Mouse (Mus musculus): ENCODE results near the gene Cdh8. TPM values are rescaled to one million over a fixed set of nuclear protein-coding genes. Genes with fewer than 3 reads are reported as not detected.

Gene Cdh8
- 12.7 and 15.8 TPM in 2 replicates for polyA plus RNA-seq (2016; fragmentation: Nextera tagmentation; extraction: Ambion mirVana)

DNA sequence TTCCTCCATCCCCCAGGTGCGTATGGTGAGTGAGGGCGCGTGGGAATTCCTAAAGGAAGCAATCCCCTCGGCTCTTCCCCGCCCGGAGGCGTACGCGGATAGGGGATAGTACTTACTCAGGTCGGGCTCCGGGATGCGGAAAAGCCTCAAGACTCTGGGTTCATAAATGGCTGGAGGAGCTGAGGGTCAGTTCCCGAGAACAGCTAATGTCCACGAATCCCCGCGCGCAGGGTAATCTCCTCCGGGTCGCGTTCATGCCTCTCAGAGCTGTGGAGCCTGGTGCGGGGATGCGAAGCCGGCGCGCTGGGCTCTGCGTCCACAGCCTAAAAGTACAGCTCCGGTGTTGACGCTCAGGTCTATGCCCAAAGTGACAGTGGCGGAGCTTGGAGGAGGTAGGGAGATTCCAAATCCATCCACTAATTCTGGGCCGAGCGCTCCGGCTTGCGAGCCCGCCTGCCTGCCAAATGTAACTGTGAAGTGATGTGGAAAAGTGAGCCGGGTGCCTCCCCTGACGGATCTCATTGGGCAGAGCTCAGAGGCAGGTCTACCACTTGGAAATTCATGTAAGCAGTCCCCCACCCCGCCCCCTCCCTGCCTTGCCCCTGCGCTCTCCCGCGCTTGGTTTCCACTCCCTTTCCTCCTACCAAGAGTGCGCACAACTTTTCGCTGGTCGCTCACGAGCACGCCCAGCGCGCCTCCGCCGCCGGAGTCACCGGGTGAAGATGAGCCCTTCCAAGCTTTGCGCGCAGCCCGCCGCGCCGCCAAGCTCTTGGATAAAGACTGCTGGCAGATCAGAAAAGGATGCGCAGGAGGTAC is at the start of gene Cdh8:
Gene Cdh8, minus strand, starts transcription at position 506 of the 816 bp plus-strand sequence.
- Histone ChIP-seq H3K4me1 (peaks cover 17% of the 10 kb centered on the region), H3K27ac (peak within 1 kb of the TSS; percentile 44; the same call in 1 of the 2 replicates), H3K9me3 (replicated peaks) (no peaks in the 10 kb centered on the region), H3K4me2 (replicated peaks) (peak within 1 kb of the TSS; percentile 95), H3K4me3 (peak within 1 kb of the TSS; percentile 49), H3K27me3 (peaks cover 26% of the 10 kb centered on the region), H3K9ac (peak within 1 kb of the TSS; percentile 64), H3K36me3 (no peaks in the 10 kb centered on the region)
- peak; percentile 75 for ATAC-seq (ENCODE audit: low FRiP score)
- under 1% methylated on average over 58 of the region's 58 CpGs for WGBS

- H3K27ac ChIP-seq, result no peak overlapping the region
Observed at GRCm38 (mm10) chr8:99446506-99446905, 30.2 kb upstream of the Cdh8 start.

GRCm38 (mm10) chr8:99425901-99426300 is 9.6 kb upstream of the Cdh8 start:
- H3K4me3 ChIP-seq, result no peak overlapping the region
- H3K4me2 ChIP-seq (replicated peaks), result no peak overlapping the region
- WGBS, result 87% methylated on average over 4 of the region's 4 CpGs
- H3K27ac ChIP-seq, result no peak overlapping the region
- H3K36me3 ChIP-seq, result no peaks in the 10 kb centered on the region
- no peaks in the 10 kb centered on the region for H3K9me3 ChIP-seq (replicated peaks)
- H3K9ac ChIP-seq, result no peak overlapping the region
- no peaks in the 10 kb centered on the region for H3K4me1 ChIP-seq
- ATAC-seq (ENCODE audit: low FRiP score), result no peak
- H3K27me3 ChIP-seq, result no peaks in the 10 kb centered on the region

More at GRCm38 (mm10) chr8:99446506-99446905, 30.2 kb upstream of the Cdh8 start:
- H3K27me3 ChIP-seq, result no peaks in the 10 kb centered on the region
- ATAC-seq (ENCODE audit: low FRiP score), result no peak
- 92% methylated on average over 1 of the region's 1 CpGs for WGBS
- H3K9ac ChIP-seq, result no peak overlapping the region
- no peaks in the 10 kb centered on the region for H3K36me3 ChIP-seq
- no peak overlapping the region for H3K4me3 ChIP-seq
- H3K4me1 ChIP-seq, result no peaks in the 10 kb centered on the region
- no peak overlapping the region for H3K4me2 ChIP-seq (replicated peaks)
- H3K9me3 ChIP-seq (replicated peaks), result no peaks in the 10 kb centered on the region

GRCm38 (mm10) chr8:99421516-99421915 is 5.2 kb upstream of the Cdh8 start:
- Histone ChIP-seq H3K4me3 (no peak overlapping the region), H3K27ac (no peak overlapping the region), H3K4me2 (replicated peaks) (peak overlapping the region; percentile 37), H3K4me1 (peaks cover 8% of the 10 kb centered on the region), H3K36me3 (no peaks in the 10 kb centered on the region), H3K27me3 (peaks cover 4% of the 10 kb centered on the region; the same call in 1 of the 2 replicates), H3K9me3 (replicated peaks) (no peaks in the 10 kb centered on the region), H3K9ac (no peak overlapping the region)
- ATAC-seq (ENCODE audit: low FRiP score), result no peak
- WGBS, result 18% methylated on average over 7 of the region's 7 CpGs

DNA sequence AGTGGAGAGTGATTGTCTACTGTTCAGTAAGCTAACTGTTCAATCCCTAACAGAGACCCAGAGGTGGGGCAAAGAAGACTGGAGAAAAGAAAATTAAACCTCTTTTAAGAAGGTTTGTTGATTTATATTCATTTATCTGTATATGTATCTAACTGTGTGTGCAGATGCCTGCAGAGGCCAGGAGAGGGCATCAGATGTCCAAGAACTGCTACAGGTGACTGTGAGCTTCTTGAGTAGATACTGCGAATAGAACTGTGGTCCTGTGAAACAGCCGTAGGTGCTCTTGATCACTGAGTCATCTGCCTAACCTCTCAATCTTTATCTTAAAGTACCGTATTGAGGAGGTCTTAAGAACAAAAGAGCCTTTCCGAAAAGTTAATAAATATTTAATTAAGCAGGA is 3.5 kb upstream of the Cdh8 start:
- 88% methylated on average over 4 of the region's 4 CpGs for WGBS
- no peak for ATAC-seq (ENCODE audit: low FRiP score)
- H3K27me3 ChIP-seq, result peaks cover 18% of the 10 kb centered on the region
- no peaks in the 10 kb centered on the region for H3K36me3 ChIP-seq
- no peak overlapping the region for H3K9ac ChIP-seq
- no peak overlapping the region for H3K4me3 ChIP-seq
- no peaks in the 10 kb centered on the region for H3K9me3 ChIP-seq (replicated peaks)
- H3K4me2 ChIP-seq (replicated peaks), result no peak overlapping the region
- H3K4me1 ChIP-seq, result peaks cover 15% of the 10 kb centered on the region
- H3K27ac ChIP-seq, result no peak overlapping the region

- Histone ChIP-seq H3K27ac (no peak overlapping the region), H3K4me1 (peaks cover 17% of the 10 kb centered on the region), H3K36me3 (no peaks in the 10 kb centered on the region), H3K9me3 (replicated peaks) (no peaks in the 10 kb centered on the region), H3K4me3 (peak overlapping the region; percentile 49), H3K27me3 (peaks cover 22% of the 10 kb centered on the region), H3K9ac (no peak overlapping the region), H3K4me2 (replicated peaks) (peak overlapping the region; percentile 95)
- peak; percentile 38; the same call in 1 of the 2 replicates for ATAC-seq (ENCODE audit: low FRiP score)
- 36% methylated on average over 7 of the region's 7 CpGs for WGBS
Observed at GRCm38 (mm10) chr8:99417456-99417855, 1.2 kb upstream of the Cdh8 start.

DNA sequence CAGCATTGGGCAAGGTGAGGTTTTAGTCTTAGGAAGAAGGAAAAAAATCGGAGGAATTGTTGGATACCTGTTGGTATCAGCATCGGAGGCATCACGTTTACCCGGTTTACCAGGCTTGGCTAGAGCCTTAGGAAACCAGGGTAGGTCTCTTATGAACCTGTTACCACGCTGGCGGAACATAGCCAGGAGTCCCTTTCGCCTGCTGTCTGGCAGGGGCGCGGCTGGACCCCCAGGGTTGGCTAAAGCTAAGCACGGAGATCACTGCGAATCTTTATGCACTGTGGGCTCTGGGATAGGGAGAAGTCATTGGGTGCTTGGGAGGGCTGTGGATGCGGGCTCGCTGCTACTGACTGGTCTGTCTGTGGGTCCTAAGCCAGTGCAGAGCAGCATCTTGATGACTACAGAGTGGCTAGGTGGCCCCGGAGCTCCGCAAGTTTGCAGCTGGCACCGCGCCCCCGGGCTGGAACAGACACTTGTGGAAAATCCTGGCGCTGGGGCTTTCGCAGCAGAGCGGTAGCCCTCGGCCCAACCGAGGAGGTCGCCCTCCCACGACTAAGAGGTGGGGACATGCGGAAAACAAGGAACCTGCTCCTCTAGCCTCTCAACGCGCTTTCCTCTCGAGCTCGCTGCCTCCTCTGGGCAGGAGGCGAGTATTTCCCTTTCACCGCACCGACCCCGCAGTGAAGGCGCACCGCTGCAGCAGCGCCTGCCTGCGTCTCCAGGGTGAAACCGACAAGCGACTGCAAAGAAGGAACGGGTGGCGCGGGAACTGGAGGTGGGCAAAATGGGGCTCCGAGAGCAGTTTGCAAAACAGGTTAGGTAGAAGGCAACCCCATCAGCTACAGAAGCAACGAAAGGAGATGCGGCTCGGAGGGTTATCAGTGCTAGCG is 950 bp downstream of the Cdh8 start:
- under 1% methylated on average over 48 of the region's 48 CpGs for WGBS
- Histone ChIP-seq H3K4me1 (peaks cover 17% of the 10 kb centered on the region), H3K27me3 (peaks cover 26% of the 10 kb centered on the region), H3K27ac (peak overlapping the region; percentile 24; the same call in 1 of the 2 replicates), H3K36me3 (no peaks in the 10 kb centered on the region), H3K9ac (peak overlapping the region; percentile 64), H3K4me3 (peak overlapping the region; percentile 49), H3K4me2 (replicated peaks) (peak overlapping the region; percentile 95), H3K9me3 (replicated peaks) (no peaks in the 10 kb centered on the region)
- peak; percentile 51 for ATAC-seq (ENCODE audit: low FRiP score)

DNA sequence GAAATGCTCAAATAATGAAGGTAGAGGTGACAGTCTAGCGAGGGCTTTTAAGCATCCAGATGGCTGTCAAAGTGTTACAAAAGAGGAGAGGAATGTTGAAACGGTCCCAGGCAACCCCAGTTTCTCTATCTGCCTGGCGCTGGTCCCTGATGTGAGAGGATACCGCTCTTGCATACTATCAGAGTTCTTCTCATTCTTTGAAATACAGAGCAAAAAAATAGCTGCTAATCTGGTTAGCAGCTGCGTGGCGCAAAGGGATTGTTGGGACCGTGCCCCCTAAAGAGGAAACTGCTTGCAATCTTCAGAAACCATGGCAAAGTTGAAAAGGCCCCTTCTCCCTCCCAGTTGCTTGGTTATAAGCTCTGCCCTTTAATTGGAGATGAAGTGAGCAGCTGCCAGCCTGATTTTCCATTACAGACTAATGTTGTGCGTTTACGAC is 1.8 kb downstream of the Cdh8 start:
- H3K27ac ChIP-seq, result no peak overlapping the region
- WGBS, result 4% methylated on average over 9 of the region's 9 CpGs
- ATAC-seq (ENCODE audit: low FRiP score), result peak; percentile 15

DNA sequence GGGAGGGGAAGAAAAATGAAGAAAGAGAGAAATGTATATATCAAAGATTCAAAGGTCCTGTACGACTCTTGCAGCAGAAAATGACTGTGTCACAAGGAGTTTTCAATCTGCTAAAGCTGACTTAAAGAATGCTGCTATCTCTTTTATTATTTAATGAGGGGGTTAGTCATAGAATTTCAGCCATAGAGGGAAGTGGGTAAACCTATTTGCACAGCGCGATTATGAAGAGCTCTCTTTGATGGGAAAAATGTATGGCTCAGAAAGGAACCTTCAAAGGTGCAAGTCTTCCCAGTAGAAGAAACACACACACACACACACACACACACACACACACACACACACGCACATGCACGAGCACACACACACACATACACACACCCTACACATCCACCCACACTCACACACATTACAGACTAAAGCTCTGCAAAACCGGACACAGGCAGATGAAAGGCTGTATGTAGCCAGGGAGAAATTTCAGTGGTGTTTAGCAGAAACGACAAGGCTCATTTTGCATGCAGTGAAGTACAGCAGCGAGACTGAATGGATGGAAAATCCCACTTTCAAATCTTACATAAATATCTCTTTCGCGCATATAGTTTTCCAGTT is 2.3 kb downstream of the Cdh8 start:
- Histone ChIP-seq H3K4me3 (peak overlapping the region; percentile 49), H3K9me3 (replicated peaks) (no peaks in the 10 kb centered on the region), H3K36me3 (no peaks in the 10 kb centered on the region), H3K27me3 (peaks cover 26% of the 10 kb centered on the region), H3K27ac (peak overlapping the region; percentile 8; the same call in 1 of the 2 replicates), H3K9ac (0 out of 2 replicates have a peak overlapping the region, but pooled peaks have one; percentile 24), H3K4me2 (replicated peaks) (peak overlapping the region; percentile 95), H3K4me1 (peaks cover 17% of the 10 kb centered on the region)
- 37% methylated on average over 10 of the region's 10 CpGs for WGBS
- ATAC-seq (ENCODE audit: low FRiP score), result no peak

More for the DNA sequence above, 1.8 kb downstream of the Cdh8 start:
- Histone ChIP-seq H3K4me3 (peak overlapping the region; percentile 49), H3K36me3 (no peaks in the 10 kb centered on the region), H3K4me1 (peaks cover 17% of the 10 kb centered on the region), H3K9me3 (replicated peaks) (no peaks in the 10 kb centered on the region), H3K27me3 (peaks cover 26% of the 10 kb centered on the region), H3K4me2 (replicated peaks) (peak overlapping the region; percentile 95), H3K9ac (0 out of 2 replicates have a peak overlapping the region, but pooled peaks have one; percentile 24)

DNA sequence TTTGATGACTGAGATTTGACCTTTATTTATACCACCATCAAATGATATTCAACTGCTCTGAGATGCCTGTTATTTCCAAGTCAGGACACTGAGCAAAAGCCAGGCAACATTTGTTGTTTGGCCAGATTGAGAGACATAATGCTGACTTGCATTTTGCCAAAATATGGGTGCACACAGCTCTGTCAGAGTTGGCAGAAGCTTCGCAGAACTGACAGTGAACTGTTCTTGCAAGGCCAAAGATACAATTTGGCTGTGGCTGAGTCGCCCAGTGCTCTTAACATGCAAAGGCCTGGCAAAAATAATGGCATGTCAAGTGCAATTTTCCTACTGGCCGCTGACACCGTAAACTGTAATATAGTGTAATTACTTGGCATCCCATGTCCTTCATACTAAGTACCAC is 22.4 kb downstream of the Cdh8 start:
- H3K9me3 ChIP-seq (replicated peaks), result no peaks in the 10 kb centered on the region
- ATAC-seq (ENCODE audit: low FRiP score), result no peak
- no peak overlapping the region for H3K4me2 ChIP-seq (replicated peaks)
- no peaks in the 10 kb centered on the region for H3K27me3 ChIP-seq
- H3K4me3 ChIP-seq, result no peak overlapping the region
- H3K36me3 ChIP-seq, result no peaks in the 10 kb centered on the region
- H3K4me1 ChIP-seq, result no peaks in the 10 kb centered on the region
- 76% methylated on average over 4 of the region's 4 CpGs for WGBS
- no peak overlapping the region for H3K27ac ChIP-seq
- H3K9ac ChIP-seq, result no peak overlapping the region

- H3K27me3 ChIP-seq, result no peaks in the 10 kb centered on the region
- no peak overlapping the region for H3K9ac ChIP-seq
- no peak overlapping the region for H3K4me2 ChIP-seq (replicated peaks)
- whole genome bisulfite sequencing, result 94% methylated on average over 5 of the region's 5 CpGs
- no peak for ATAC-seq (ENCODE audit: low FRiP score)
- no peak overlapping the region for H3K27ac ChIP-seq
- no peaks in the 10 kb centered on the region for H3K4me1 ChIP-seq
- no peaks in the 10 kb centered on the region for H3K36me3 ChIP-seq
- no peak overlapping the region for H3K4me3 ChIP-seq
- H3K9me3 ChIP-seq (replicated peaks), result no peaks in the 10 kb centered on the region
Observed at GRCm38 (mm10) chr8:99370104-99370503, 46.2 kb downstream of the Cdh8 start.

DNA sequence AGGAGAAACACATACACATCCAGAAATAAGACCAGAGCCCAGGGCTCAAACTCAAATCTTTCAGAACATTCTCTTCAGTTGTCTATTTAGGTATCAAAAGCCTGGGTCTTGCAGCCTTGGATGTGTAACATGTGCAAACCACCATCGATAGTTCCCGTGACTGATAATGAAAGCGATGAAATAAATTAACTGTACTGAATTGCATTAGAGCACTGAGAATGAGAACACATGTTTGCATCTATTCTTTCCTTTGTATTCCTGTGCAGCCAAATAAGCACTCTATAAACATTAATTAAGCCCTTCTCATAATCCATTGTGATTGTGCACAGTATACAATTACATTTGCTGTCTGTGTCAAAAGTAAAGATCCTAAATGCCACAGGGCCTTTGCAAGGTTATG is 47.1 kb downstream of the Cdh8 start:
- no peaks in the 10 kb centered on the region for H3K9me3 ChIP-seq (replicated peaks)
- 81% methylated on average over 3 of the region's 3 CpGs for WGBS
- no peaks in the 10 kb centered on the region for H3K4me1 ChIP-seq

More for the DNA sequence above, 47.1 kb downstream of the Cdh8 start:
- no peak for ATAC-seq (ENCODE audit: low FRiP score)
- H3K36me3 ChIP-seq, result no peaks in the 10 kb centered on the region
- no peak overlapping the region for H3K9ac ChIP-seq
- no peak overlapping the region for H3K27ac ChIP-seq
- H3K4me2 ChIP-seq (replicated peaks), result no peak overlapping the region
- no peak overlapping the region for H3K4me3 ChIP-seq
- no peaks in the 10 kb centered on the region for H3K27me3 ChIP-seq
